Mouse (Mus musculus): ENCODE data around the gene 4930415O20Rik.

GRCm38 (mm10) chr15:98573293-98573692 lies 2.5 kb downstream of the 4930415O20Rik start:
- no peak for TF ChIP-seq CTCF (IDR thresholded peaks at IDR 0.05; ENCODE audit: extremely low read depth, insufficient read length, insufficient replicate concordance, low read depth, low read length)
- no peak for TF ChIP-seq POLR2A (IDR thresholded peaks at IDR 0.05; ENCODE audit: low read depth, low read length)

All from small intestine, adult 2 months (tissue).